Mouse (Mus musculus) adrenal gland, adult 8-10 months (tissue): Measurements from ENCODE around the gene Kcnd2. TPM values are rescaled to one million over a fixed set of nuclear protein-coding genes. Genes with fewer than 3 reads are reported as not detected.
"Not testable (repeated sequence)": the region's sequence is repeated elsewhere in the genome, so short reads cannot be mapped to it uniquely, and the experiment has no call there.

Experiments
- DNase-seq: peaks from one replicate; pipeline ENCODE4 v3.0.0; 2022
- total RNA-seq, 4 experiments: library from RNA; stranded (reverse); gene quantifications; 2 replicates each; pipeline ENCODE4 v1.2.4; 2022

The Kcnd2 gene
- 1 to 10 TPM; 4.3 to 5.3 (median 4.7) TPM for total RNA-seq

GRCm38 (mm10) chr6:21215491-21216191, at the start of gene Kcnd2:
TSS of gene Kcnd2 (plus strand) at chr6:21215503.
- no peak for DNase-seq

GRCm38 (mm10) chr6:21166611-21167010, 48.7 kb upstream of the Kcnd2 start:
- DNase-seq, result no peak

- no peak for DNase-seq
Observed at GRCm38 (mm10) chr6:21195341-21195740, 20.0 kb upstream of the Kcnd2 start.

- DNase-seq, result peak; percentile 42
Observed at GRCm38 (mm10) chr6:21213865-21214672, 1.2 kb upstream of the Kcnd2 start.

- DNase-seq, result peak; percentile 40
Observed at GRCm38 (mm10) chr6:21214673-21215490, 421 bp upstream of the Kcnd2 start.

- no peak for DNase-seq
Observed at GRCm38 (mm10) chr6:21216206-21217020, 1.1 kb downstream of the Kcnd2 start.

GRCm38 (mm10) chr6:21217156-21217555, 1.9 kb downstream of the Kcnd2 start:
- DNase-seq, result no peak

GRCm38 (mm10) chr6:21226124-21226523, 10.8 kb downstream of the Kcnd2 start:
- DNase-seq, result no peak

- no peak for DNase-seq
Observed at GRCm38 (mm10) chr6:21259031-21259430, 43.7 kb downstream of the Kcnd2 start.

- no peak for DNase-seq
Observed at GRCm38 (mm10) chr6:21267897-21268296, 52.6 kb downstream of the Kcnd2 start.

- no peak for DNase-seq
Observed at GRCm38 (mm10) chr6:21277343-21277933, 62.1 kb downstream of the Kcnd2 start.

- no peak for DNase-seq
Observed at GRCm38 (mm10) chr6:21304943-21305342, 89.6 kb downstream of the Kcnd2 start.

- no peak for DNase-seq
Observed at GRCm38 (mm10) chr6:21310159-21310558, 94.9 kb downstream of the Kcnd2 start.

GRCm38 (mm10) chr6:21321407-21321806, 106.1 kb downstream of the Kcnd2 start:
- no peak for DNase-seq

GRCm38 (mm10) chr6:21322211-21322610, 106.9 kb downstream of the Kcnd2 start:
- DNase-seq, result no peak

- no peak for DNase-seq
Observed at GRCm38 (mm10) chr6:21325251-21325650, 109.9 kb downstream of the Kcnd2 start.

- DNase-seq, result no peak
Observed at GRCm38 (mm10) chr6:21327081-21327737, 111.9 kb downstream of the Kcnd2 start.

GRCm38 (mm10) chr6:21385298-21385697, 170.0 kb downstream of the Kcnd2 start:
- DNase-seq, result not testable (repeated sequence)

GRCm38 (mm10) chr6:21391776-21392175, 176.5 kb downstream of the Kcnd2 start:
- no peak for DNase-seq

GRCm38 (mm10) chr6:21413656-21414055, 198.4 kb downstream of the Kcnd2 start:
- DNase-seq, result no peak

- no peak for DNase-seq
Observed at GRCm38 (mm10) chr6:21418246-21418645, 202.9 kb downstream of the Kcnd2 start.
